ENCODE assay signal across 12 mouse cellular contexts in the genomic region with DNA sequence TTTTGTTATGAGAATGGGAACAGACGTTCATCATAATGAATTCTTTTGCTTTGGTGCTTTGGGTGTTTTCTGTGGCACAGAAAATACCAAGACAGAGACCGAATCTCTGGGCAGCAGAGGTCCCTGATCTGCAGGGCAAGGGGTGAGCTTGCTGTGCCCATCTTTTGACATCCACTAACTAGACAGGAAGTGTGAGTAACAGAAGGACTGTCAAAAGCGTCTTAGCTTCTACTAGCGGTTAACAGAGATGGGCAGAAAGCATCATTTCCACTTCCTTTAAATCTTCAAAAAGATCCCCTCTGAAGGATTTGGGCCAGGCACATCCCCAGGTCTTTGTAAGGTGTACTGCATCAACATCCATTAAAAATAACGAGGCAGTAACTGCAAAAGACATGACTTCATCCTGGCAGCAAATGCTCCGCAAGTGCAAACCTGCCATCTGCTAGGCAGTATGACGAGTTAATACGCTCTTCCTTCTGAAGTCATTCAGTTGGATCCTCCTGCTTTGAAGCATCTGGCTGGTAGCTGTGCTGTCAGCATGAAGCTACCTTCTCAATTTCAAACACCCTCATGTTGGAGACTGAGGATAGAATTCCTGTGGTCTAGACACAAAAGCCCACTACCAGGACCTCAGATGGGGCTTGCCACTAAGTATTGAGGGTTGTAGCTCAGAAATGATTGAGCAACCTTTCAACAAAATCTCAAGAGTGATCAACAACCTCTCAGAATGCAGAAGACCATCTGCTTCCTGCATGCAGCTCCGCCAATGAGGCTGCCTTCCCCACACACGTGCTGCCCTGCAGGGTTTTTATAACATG. TPM values are rescaled to one million over a fixed set of nuclear protein-coding genes. Genes with fewer than 3 reads are reported as not detected.
DNase-seq lines count a peak whose midpoint lies in the region; ATAC-seq lines count a peak whose summit lies in the region.
"Had no signal": no experiment of that assay in that cellular context is flagged by ENCODE, and none has a peak within 500 bp of the region (broad histone marks: within the 10 kb centered on the region; RNA-seq: fewer than 3 reads in every experiment).

No protein-coding gene starts in this region.

- intact Hi-C loops in heart, postnatal 36 days (cut with DNase I): no loop called here

- H3K4me2 ChIP-seq in midbrain, embryonic 14.5 days (ENCODE audit: low read length): no peak overlapping the region
- no peak overlapping the region for H3K4me2 ChIP-seq in midbrain, embryonic 11.5 days
- no peak overlapping the region for H3K4me2 ChIP-seq in hindbrain, embryonic 15.5 days
- H3K4me2 ChIP-seq in neural tube, embryonic 14.5 days (ENCODE audit: low read depth, low read length): no peak overlapping the region
- H3K4me2 ChIP-seq: heart, embryonic 15.5 days; midbrain, embryonic 12.5 days had no signal

- no peak overlapping the region for H3K9ac ChIP-seq in midbrain, embryonic 14.5 days (replicated peaks; ENCODE audit: low read length)
- no peak overlapping the region for H3K9ac ChIP-seq in midbrain, embryonic 11.5 days (ENCODE audit: low read length)
- H3K9ac ChIP-seq in hindbrain, embryonic 15.5 days: no peak overlapping the region
- H3K9ac ChIP-seq in neural tube, embryonic 14.5 days (replicated peaks; ENCODE audit: low read depth, low read length): no peak overlapping the region
- H3K9ac ChIP-seq: heart, embryonic 15.5 days; midbrain, embryonic 12.5 days had no signal

- no peak overlapping the region for H3K27ac ChIP-seq in midbrain, embryonic 14.5 days (replicated peaks; ENCODE audit: low read depth, low read length)
- no peak overlapping the region for H3K27ac ChIP-seq in midbrain, embryonic 11.5 days (ENCODE audit: low read depth, low read length)
- 0 out of 2 replicates have a peak overlapping the region, but pooled peaks have one; percentile 47 for H3K27ac ChIP-seq in hindbrain, embryonic 15.5 days (replicated peaks)
- H3K27ac ChIP-seq in neural tube, embryonic 14.5 days (ENCODE audit: low read depth, low read length): no peak overlapping the region
- H3K27ac ChIP-seq: heart, embryonic 15.5 days; midbrain, embryonic 12.5 days had no signal

- no peak for DNase-seq in cerebellum, postnatal 4 days (ENCODE audit: low spot score in 2 of 2)
- DNase-seq in midbrain, embryonic 14.5 days: peak; percentile 31
- no peak for DNase-seq in midbrain, embryonic 11.5 days (ENCODE audit: low spot score, missing footprints)
- no peak for DNase-seq in heart, postnatal 36 days
- no peak for DNase-seq in spleen, postnatal 4 days (ENCODE audit: low spot score in 2 of 2)
- DNase-seq: adrenal gland, postnatal 25 days; right cerebral cortex, postnatal 25 days had no signal

- ATAC-seq in cerebellum, adult (ENCODE audit: insufficient number of reproducible peaks, low FRiP score, low TSS enrichment): 0 out of 2 replicates have a peak, but pooled peaks have one; percentile 20
- peak; percentile 43; the same call in 1 of the 2 replicates for ATAC-seq in midbrain, embryonic 14.5 days (ENCODE audit: low FRiP score, low TSS enrichment)
- no peak for ATAC-seq in midbrain, embryonic 11.5 days (ENCODE audit: low FRiP score)
- ATAC-seq in hindbrain, embryonic 15.5 days (ENCODE audit: low FRiP score, low read depth): peak; percentile 79
- ATAC-seq in neural tube, embryonic 14.5 days (ENCODE audit: low read depth): peak; percentile 73; the same call in 1 of the 2 replicates

- no peaks in the 10 kb centered on the region for H3K9me3 ChIP-seq in midbrain, embryonic 14.5 days (ENCODE audit: control insufficient read depth, low read length)
- H3K9me3 ChIP-seq in midbrain, embryonic 11.5 days (ENCODE audit: control insufficient read depth, low read length): no peaks in the 10 kb centered on the region
- no peaks in the 10 kb centered on the region for H3K9me3 ChIP-seq in hindbrain, embryonic 15.5 days
- H3K9me3 ChIP-seq in neural tube, embryonic 14.5 days (ENCODE audit: control insufficient read depth, low read length): no peaks in the 10 kb centered on the region
- H3K9me3 ChIP-seq: heart, embryonic 15.5 days; midbrain, embryonic 12.5 days had no signal

- no peaks in the 10 kb centered on the region for H3K36me3 ChIP-seq in midbrain, embryonic 14.5 days (ENCODE audit: control insufficient read depth, insufficient read depth, low read length)
- H3K36me3 ChIP-seq in midbrain, embryonic 11.5 days (ENCODE audit: control insufficient read depth, insufficient read depth, low read length): no peaks in the 10 kb centered on the region
- no peaks in the 10 kb centered on the region for H3K36me3 ChIP-seq in hindbrain, embryonic 15.5 days
- H3K36me3 ChIP-seq in neural tube, embryonic 14.5 days (ENCODE audit: control insufficient read depth, insufficient read depth, low read length): no peaks in the 10 kb centered on the region
- H3K36me3 ChIP-seq: heart, embryonic 15.5 days; midbrain, embryonic 12.5 days had no signal

- 64% methylated on average over 10 of the region's 10 CpGs for WGBS in midbrain, embryonic 14.5 days
- 78% methylated on average over 10 of the region's 10 CpGs for WGBS in midbrain, embryonic 11.5 days
- WGBS in hindbrain, embryonic 15.5 days: 55% methylated on average over 10 of the region's 10 CpGs
- 59% methylated on average over 10 of the region's 10 CpGs for WGBS in neural tube, embryonic 14.5 days

- H3K4me1 ChIP-seq in midbrain, embryonic 14.5 days (ENCODE audit: control insufficient read depth, insufficient read depth, low read length): no peaks in the 10 kb centered on the region
- H3K4me1 ChIP-seq in midbrain, embryonic 11.5 days (ENCODE audit: control insufficient read depth, insufficient read depth, low read length): no peaks in the 10 kb centered on the region
- H3K4me1 ChIP-seq in hindbrain, embryonic 15.5 days (replicated peaks): no peaks in the 10 kb centered on the region
- no peaks in the 10 kb centered on the region for H3K4me1 ChIP-seq in neural tube, embryonic 14.5 days (ENCODE audit: control insufficient read depth, insufficient read depth, low read length)
- H3K4me1 ChIP-seq: midbrain, embryonic 12.5 days had no signal

- no peaks in the 10 kb centered on the region for H3K27me3 ChIP-seq in midbrain, embryonic 14.5 days (ENCODE audit: control insufficient read depth, insufficient read depth, low read length)
- H3K27me3 ChIP-seq in midbrain, embryonic 11.5 days (ENCODE audit: control insufficient read depth, insufficient read depth, low read length): no peaks in the 10 kb centered on the region
- no peaks in the 10 kb centered on the region for H3K27me3 ChIP-seq in hindbrain, embryonic 15.5 days
- H3K27me3 ChIP-seq in neural tube, embryonic 14.5 days (ENCODE audit: control insufficient read depth, insufficient read depth, low read length): no peaks in the 10 kb centered on the region
- H3K27me3 ChIP-seq: heart, embryonic 15.5 days; midbrain, embryonic 12.5 days had no signal

- H3K4me3 ChIP-seq in midbrain, embryonic 14.5 days (replicated peaks; ENCODE audit: low read depth, low read length): no peak overlapping the region
- H3K4me3 ChIP-seq in midbrain, embryonic 11.5 days (ENCODE audit: low read depth, low read length): no peak overlapping the region
- H3K4me3 ChIP-seq in hindbrain, embryonic 15.5 days: no peak overlapping the region
- no peak overlapping the region for H3K4me3 ChIP-seq in neural tube, embryonic 14.5 days (ENCODE audit: low read depth, low read length)
- H3K4me3 ChIP-seq: heart, embryonic 15.5 days; midbrain, embryonic 12.5 days had no signal

RNA-seq across cellular contexts. Expression of gene Fzd4, which starts 59.8 kb away (rescaled TPM):
- polyA plus RNA-seq in midbrain, embryonic 14.5 days (2014; fragmentation: Nextera tagmentation; extraction: Ambion mirVana): 1.4 and 2.6 TPM in 2 replicates
- 2.0 and 2.6 TPM in 2 replicates for polyA plus RNA-seq in midbrain, embryonic 11.5 days (2014; fragmentation: Nextera tagmentation; extraction: Ambion mirVana)
- polyA plus RNA-seq in hindbrain, embryonic 15.5 days (2015; fragmentation: Nextera tagmentation; extraction: Ambion mirVana): 2.0 and 2.4 TPM in 2 replicates
- 2.8 and 3.8 TPM in 2 replicates for polyA plus RNA-seq in neural tube, embryonic 14.5 days (2014; fragmentation: Nextera tagmentation; extraction: Ambion mirVana)
- 10 to 100 TPM; 31.6 to 35.8 TPM for total RNA-seq in heart, postnatal 36 days (2021)

RNA-seq across cellular contexts. Expression of gene Tmem135, which starts 60.0 kb away (rescaled TPM):
- polyA plus RNA-seq in midbrain, embryonic 14.5 days (2014; fragmentation: Nextera tagmentation; extraction: Ambion mirVana): 24.0 and 26.4 TPM in 2 replicates
- 15.1 and 16.7 TPM in 2 replicates for polyA plus RNA-seq in midbrain, embryonic 11.5 days (2014; fragmentation: Nextera tagmentation; extraction: Ambion mirVana)
- 27.9 and 29.1 TPM in 2 replicates for polyA plus RNA-seq in hindbrain, embryonic 15.5 days (2015; fragmentation: Nextera tagmentation; extraction: Ambion mirVana)
- 31.7 and 36.4 TPM in 2 replicates for polyA plus RNA-seq in neural tube, embryonic 14.5 days (2014; fragmentation: Nextera tagmentation; extraction: Ambion mirVana)
- 10 to 100 TPM; 43.3 to 51.3 TPM for total RNA-seq in heart, postnatal 36 days (2021)
